Mouse (Mus musculus) adrenal gland, adult 18-20 months (tissue): ENCODE measurements around the gene Pls1. TPM values are rescaled to one million over a fixed set of nuclear protein-coding genes. Genes with fewer than 3 reads are reported as not detected.

Experiments
- DNase-seq, 2 experiments: peaks; one replicate each; pipeline ENCODE4 v3.0.0; 2021 to 2022; ENCODE audit warnings: low spot score in 2 of 2
- long read RNA-seq, 2 experiments: library from polyadenylated mRNA; stranded (forward); transcript quantifications; one replicate each; pipeline ENCODE4 v2.0.0; 2021
- total RNA-seq, 2 experiments: library from RNA; stranded (reverse); gene quantifications; 1 replicate in 1 of 2; 2 replicates in 1 of 2; pipeline ENCODE4 v1.2.3; 2021

Gene Pls1
- total RNA-seq: 1 to 10 TPM; 1.1 to 4.4 TPM
- long read RNA-seq, experiment 1: 0 reads
- long read RNA-seq, experiment 2, partial matches to known transcripts: 0 of 1 reads
- long read RNA-seq, experiment 2, other reads (novel, unspliced or antisense): 0 of 1 reads

- peak; percentile 66 to 78 for DNase-seq
Measured at GRCm38 (mm10) chr9:95844825-95845460, at the start of gene Pls1. TSS of gene Pls1 (minus strand) at chr9:95845311.

DNA sequence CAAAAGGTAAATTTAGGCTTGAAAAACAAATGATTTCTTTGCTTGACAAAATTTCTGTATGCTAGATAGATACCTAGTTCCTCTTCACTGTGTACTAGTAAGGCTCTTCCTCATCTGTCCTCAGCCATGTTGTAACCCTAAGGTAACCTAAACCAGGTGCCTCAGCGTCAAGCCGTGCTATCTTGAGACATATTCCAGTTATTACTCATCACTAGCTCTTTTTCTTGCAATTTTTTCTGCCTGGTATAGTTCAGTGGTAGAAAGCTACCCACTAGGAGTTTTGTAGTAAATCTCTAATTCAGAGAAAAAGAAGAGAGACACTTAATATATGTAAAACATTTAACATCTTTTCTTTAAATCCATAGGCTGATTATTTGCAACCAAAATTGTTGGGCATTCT, 37.6 kb upstream of the Pls1 start:
- no peak for DNase-seq

- no peak for DNase-seq
Measured at GRCm38 (mm10) chr9:95878246-95878645, 33.1 kb upstream of the Pls1 start.

DNA sequence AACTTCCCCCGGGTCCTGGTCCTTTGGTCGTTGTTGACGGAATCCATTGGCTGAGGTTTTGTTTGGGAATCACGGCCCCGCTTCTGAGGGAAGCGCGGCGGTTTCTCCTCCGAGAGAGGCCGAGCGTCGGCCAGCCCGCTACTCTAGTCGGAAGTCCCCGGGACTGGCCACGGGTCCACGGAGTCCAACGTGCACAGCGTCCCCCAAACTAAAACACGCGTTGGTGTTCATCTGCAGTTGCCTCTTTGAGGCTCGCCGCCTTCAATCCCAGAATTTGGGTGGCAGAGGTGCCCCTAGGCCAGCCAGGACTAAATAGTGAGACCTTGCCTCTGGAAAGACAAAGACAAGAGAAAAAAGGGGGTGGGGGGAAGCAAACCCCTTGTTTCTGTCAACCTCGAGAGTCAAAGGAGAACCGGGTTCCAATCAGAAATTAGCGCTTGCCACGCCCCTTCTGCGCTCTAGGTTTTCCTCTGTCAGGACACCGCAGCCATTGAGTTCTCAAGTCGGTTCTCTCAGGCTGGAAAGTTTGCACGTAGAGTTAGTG, 13.0 kb upstream of the Pls1 start:
- peak in 1 of 2 experiments; percentile 26 for DNase-seq

DNA sequence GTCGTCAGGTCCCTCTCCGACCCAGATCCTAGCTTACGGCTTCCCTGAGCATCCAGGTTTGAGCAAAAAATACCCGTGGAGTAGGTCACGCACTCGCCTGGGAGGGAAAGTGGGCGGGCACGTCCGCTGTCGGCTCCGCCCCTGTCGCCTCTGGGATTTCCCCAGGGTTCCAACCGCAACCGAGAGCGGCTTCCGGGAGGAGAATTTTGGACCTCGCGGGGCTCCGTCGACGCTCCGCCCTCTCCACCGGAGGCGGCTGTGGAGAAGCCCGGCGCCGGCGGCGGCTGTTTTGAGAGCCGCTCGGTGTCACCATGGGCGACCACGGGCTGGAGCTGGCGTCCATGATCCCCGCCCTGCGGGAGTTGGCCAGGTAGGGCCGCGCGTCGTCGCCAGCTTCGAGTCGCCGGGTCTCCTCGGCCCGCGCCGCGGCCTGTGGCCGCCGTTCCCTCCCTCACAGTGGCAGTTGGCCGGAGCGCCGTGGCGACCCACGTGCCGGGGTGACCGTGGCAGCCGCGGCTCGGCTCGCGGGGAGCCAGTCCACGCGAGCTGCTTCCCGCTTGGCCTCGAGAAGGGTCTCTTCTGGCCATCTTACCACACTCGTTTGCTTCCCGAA, 12.4 kb upstream of the Pls1 start, which contains the start of gene Atr:
Gene Atr, plus strand, starts transcription at position 184 of the 613 bp plus-strand sequence.
- peak; percentile 94 for DNase-seq

DNA sequence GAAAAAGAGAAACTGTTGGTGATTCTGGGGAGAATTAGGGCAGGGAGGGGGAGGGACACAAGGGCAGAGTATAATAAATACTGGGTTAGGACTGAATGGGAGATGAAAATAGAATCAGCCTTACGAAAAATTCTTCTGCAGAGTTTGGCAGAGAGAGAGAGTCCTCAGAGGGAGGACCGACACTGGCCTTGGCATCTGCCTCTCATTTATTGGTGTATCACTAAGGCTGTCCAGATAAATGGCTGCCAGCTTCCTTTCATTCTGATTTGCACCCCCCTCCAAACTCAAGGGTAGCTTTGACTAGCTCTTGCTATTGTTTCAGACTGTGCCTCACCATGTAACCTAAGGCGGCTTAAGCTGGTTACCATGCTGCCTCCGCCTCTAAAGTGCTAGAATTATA, 10.9 kb upstream of the Pls1 start:
- no peak for DNase-seq

DNA sequence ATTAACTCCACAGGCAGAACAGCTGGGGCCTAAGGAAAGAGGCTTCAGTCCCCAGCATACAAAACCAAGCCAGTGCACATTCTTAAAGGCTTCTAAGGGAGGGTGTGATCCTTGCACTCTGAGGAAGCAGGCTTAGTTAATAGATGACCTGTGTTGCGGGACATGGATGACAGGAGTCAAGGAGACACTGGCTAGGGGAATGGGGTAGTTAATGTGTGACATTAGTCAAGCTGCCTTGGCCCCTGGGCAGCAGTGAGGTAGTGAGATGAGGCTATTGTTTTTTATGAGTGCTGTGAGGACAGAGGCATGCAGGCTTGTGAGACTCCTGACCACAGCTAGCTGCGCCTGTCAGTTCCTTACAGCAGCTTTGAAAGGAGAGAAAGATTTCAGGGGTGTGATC, 9.8 kb upstream of the Pls1 start:
- DNase-seq: no peak

GRCm38 (mm10) chr9:95852896-95853295, 7.8 kb upstream of the Pls1 start:
- peak; percentile 67 to 72 for DNase-seq

DNA sequence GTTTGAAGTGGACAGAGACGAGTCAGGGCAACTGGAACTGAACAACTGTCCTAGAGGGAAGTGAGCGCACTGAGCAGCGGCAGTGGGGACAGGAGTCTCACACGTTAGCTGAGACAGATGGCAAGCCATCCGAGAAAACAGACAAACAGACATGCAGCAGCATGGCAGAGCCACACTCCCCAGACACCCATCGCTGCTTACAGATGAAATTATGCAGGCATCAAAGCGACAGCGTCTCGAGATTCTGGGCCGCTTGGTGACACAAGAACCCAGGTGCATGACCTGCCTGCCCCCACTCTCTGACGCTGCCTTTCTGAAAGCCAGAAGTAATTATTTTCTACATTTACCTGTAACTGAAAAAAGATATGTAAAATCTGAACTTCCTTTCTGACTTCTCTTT, 6.6 kb upstream of the Pls1 start:
- DNase-seq: no peak

GRCm38 (mm10) chr9:95845711-95846110, 600 bp upstream of the Pls1 start:
- no peak for DNase-seq

DNA sequence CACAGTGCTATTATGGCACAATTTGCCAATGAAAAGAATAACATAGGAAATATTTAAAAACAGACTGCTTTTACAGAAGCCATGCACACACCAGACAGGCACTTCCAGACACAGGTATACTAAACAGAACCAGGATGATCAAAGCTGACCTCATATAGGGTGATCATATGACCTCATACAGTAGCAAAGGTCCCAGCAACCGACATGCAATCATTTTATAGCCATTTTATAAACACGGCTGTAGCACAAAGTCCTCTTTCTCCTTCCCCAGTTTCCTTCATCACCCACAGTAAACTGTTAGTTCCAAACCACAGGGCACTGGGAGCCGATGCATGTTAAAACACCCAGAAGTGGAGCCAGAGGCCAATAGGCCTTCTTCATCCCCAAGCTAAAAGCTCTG, 5.7 kb downstream of the Pls1 start:
- no peak for DNase-seq

- DNase-seq: no peak
Measured at GRCm38 (mm10) chr9:95835741-95836140, 9.4 kb downstream of the Pls1 start.

DNA sequence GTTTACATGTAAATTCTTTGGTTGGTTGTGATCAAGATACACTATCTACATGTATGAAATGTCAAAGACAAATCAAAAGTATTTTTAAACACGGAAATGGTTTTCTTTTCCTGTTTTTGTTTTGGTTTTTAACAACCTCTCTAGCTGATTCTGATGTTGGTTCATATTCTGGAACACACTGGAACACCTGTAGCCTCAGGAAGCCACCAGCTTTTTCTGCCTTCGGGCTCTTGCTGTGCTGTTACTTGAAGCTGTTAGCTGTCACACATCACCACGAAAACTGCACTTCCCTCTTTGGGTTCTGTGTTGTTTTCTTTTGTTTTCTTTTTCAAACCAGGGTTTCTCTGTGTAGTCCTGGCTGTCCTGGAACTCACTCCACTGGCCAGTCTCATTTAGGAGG, 10.3 kb downstream of the Pls1 start:
- no peak for DNase-seq

DNA sequence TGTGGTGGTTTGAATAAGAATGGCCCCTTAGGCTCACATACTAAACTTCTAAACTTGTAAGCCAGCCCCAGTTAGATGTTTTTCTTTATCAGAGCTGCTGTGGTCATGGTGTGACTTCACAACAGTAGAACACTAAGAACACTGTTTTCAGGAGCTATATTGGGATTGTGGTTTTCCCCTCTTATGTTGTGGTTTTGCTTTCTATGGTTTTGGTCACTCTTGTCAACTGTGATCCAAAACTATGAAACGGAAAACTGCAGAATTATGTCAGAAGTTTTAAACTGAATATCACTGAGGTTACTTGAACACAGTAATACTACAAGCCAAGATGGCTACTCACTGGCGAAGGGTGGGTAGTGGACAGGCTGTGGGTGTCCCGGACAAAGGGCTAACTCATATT, 12.4 kb downstream of the Pls1 start:
- DNase-seq: no peak

- DNase-seq: no peak
Measured at GRCm38 (mm10) chr9:95827565-95827964, 17.5 kb downstream of the Pls1 start.

- DNase-seq: no peak
Measured at GRCm38 (mm10) chr9:95822531-95822930, 22.6 kb downstream of the Pls1 start.

- no peak for DNase-seq
Measured at GRCm38 (mm10) chr9:95815706-95816105, 29.4 kb downstream of the Pls1 start.

DNA sequence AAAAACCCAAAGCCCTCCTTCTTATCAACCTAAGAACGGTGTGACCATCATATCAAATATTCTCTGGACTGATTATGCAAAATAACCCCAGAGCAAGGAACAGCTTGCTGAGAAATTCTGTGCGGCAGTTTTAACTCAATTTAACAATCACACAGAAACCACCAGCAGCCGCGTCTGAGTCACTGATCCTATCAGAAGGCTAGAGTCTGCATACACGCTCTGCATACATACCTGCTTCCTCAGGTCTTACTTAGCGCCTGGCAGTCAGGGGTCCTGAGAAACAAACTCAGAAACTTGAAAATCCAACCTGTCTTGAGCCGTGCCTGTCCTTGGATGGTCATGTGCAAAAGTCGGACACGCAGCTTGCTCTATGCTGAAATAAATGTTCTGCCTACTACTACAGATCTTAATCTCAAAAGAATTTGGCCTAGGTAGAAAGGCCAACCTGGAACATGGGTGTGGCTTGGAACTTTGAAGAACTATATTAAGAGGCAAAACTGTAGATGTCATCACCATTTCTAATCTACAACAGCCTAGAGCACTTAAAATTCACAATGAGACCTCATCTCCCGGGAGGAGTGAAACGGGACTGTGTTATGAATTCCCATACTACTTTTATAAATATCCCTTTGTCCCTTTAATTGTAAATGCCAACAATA, 30.0 kb downstream of the Pls1 start:
- DNase-seq: no peak

DNA sequence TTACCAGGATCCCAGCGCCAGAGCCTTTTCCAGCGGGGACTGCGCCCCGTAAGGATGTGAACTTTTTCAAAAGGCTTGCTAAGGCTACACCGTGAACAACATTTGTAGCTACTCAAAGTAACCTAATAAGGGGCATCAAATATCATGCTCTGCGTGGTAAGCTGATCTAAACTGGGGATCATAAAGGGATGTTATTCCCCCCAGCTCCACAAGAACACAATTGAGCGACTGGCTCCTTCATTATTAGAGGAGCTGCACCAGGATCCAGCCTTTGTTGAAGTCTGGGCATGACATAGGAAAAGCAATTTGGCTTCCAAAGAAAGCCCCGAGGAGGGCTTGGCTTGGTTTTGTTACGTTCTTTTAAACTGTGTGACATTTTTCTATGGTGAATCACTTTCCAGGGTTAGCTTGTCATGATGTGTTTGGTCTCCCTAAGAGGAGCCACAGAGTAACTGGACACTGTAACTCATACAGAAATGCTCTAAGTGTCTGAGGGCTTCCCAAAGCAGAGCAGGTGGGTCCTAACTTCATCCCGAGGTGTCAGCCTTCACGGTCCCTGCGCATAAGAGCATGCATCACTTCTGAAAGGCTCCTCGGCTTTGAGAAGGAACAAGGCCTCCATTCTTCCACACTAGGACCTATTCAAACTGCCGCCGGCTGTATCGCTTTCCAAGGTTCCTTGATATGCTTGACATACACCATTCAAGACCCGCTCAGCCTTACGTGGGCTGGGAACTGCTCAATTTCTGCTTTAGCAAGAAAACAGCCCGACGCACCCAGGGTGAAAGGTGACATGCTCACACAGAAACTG, 31.2 kb downstream of the Pls1 start:
- no peak for DNase-seq

DNA sequence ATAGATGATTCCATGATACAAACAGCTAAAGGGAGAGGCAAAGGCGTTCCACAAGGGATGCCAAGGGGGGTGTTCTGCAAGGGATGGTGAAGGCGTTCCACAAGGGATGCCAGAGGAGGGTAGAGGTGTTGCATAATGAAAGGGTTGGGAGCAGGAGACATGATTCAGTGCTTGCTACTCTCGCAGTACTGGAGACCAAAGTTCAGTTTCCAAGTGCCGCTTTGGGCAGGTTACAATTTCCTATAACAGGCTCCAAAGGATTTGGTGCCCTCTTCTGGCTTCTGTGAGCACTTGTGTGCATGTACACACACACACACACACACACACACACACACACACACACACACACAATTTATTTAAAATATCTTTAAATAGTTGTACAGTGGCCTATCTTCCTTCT, 33.3 kb downstream of the Pls1 start:
- no peak for DNase-seq

DNA sequence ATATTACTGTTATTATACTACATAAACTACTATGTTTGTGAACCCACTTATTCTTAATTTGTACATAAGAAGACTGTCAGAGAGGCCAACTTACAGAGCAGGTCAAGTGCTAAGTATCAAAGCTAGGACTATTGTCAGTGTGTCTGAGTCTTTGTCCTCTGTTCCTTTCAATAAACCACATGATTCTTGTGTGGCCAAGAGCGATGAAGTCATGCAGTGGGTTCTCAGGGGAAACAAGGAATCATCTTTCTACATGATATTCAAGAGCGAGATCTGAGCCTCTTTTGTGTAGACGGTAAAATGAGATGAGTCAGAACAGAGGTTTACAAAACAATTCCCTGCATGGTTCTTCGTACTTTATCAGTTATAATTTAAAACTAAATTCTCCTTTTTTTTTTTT, 35.5 kb downstream of the Pls1 start:
- DNase-seq: no peak
